ENCODE assay signal across 12 mouse cellular contexts in the genomic region with DNA sequence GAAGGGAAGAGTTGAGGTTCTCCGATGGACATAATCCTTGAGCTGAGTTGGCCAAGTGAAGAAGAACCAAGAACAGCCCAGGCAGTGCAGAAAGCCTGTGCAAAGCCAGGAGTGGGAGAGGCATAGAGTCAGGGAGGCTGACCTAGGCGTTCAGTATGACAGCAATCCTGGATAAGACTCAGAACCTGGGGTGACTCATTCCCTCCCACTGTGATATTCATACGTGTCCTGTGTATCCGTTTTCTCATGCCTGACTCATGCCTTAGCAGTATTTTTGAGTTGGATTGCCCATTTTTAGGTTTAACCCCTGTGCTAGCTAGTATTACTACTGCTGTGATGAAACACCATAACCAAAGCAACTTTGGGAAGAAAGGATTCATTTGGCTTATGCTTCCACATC.
"Had no signal": no experiment of that assay in that cellular context is flagged by ENCODE, and none has a peak within 500 bp of the region (broad histone marks: within the 10 kb centered on the region; RNA-seq: fewer than 3 reads in every experiment).

No protein-coding gene starts in this region.

- DNase-seq: kidney, adult 9 months; kidney, postnatal 14 days; kidney, postnatal 4 days; layer of hippocampus, adult 9-11 months; liver, embryonic 13.5 days; lung, adult 2 months; lung, postnatal 14 days; right cerebral cortex, adult 18-20 months; right cerebral cortex, postnatal 14 days; spleen, adult 18-20 months; thymus, adult 18-20 months; thymus, postnatal 36 days had no signal
